Mouse (Mus musculus): ENCODE measurements around the gene Kcnq5. TPM values are rescaled to one million over a fixed set of nuclear protein-coding genes. Genes with fewer than 3 reads are reported as not detected.
A peak's percentile ranks its signal among the peaks of the same experiment; 100 is the strongest.

Kcnq5 gene
- total RNA-seq, 2 experiments from 2014 or later = 2.9 to 4.5 TPM

DNA sequence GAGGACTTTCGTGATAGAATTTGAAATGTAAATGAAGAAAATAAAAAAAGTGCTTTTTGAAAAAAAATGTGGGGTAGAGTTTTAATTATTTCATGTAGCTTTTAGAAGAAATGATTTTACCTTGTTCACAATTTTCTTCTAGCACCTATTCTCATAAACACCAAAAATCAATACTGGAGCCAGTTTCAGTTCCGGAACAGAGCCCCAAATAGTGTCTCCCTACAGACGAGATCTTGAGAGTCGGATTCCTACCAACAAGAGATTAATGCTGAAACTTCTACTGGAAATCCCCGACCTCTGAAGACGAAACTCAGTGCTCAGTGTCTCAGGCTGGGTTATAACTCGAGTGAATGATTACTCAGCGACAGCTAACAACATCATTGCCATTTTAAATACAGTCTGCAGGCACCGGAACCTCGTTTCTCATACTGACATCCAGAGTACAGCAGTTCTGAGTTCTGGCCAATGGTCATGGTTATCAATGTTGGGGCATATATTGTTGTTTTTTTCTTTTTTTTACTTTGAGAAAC, 441.6 kb downstream of the Kcnq5 start:
- intact Hi-C loops (cut with DNase I) = no loop called here
- no peak for DNase-seq

DNA sequence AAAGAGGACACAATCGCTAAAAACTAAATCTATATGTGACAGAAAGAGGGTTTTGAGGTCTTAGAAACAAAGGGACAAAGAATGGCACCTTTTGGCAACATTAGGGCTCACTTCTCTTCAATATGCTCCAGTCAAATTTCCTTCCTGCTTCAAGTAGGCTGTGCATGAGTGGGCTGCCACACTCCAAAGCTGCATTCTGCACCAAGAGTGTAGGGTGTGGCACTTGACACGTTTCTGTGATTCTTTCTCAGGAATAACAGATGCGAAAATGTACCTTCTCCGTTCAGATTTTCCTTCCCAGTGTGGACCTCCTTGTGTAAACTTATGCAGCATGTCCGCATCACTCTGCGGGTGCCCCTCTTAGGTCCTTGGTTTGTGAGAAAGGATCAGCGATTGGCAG, 455.1 kb downstream of the Kcnq5 start:
- intact Hi-C loops (cut with DNase I) = no loop called here
- DNase-seq = no peak

DNA sequence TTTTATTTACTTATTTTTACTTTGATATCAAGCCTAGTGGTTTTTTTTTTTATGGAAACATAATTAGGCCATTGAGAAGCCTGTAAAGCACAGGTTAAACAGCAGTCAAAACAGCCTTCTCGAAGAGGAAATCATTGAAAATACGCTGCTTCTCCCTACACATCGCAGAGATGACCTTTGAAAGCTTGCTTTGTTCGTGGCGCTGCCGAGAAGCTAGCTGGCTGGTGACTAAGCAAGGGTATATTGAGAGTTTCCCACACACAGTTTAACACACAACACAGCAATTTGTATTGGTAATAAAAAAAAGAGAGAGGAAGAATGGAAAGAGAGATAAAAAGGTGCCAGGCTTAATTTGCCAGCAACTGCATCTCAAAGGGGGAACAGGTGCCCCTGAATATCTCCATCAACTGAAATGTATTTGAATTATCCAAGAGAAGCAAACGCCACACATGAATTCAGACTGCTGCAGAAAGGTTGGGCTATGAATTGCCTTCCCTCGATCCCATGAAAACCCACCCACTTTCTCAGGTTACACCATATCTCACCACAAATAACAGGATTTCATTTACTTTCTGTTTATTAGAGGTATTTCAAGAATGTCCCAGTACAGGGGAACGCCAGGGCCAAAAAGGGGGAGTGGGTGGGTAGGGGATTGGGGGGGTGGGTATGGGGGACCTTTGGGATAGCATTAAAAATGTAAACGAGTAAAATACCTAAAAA, 461.8 kb downstream of the Kcnq5 start:
- no peak for DNase-seq
- intact Hi-C loops (cut with DNase I) = no loop called here

DNA sequence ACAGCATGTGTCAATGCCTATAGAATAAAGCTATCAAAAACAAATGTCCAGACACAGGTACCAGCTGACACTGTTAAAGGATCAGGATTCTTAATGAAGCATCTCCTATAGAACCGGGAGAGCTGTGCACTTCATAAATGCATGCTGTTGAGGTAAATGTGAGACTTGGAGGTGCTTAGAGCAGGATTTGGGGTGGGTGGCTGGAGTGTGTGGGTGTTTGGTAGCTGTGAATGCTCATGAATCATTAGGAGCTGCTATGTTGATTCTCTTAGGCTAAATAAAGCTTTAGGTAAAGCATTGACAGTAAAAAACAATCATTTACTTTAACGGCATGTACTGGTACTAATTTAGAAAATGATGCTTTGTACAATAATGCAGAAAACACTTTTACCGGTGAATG, 465.4 kb downstream of the Kcnq5 start:
- no peak for DNase-seq
- intact Hi-C loops (cut with DNase I) = no loop called here

DNA sequence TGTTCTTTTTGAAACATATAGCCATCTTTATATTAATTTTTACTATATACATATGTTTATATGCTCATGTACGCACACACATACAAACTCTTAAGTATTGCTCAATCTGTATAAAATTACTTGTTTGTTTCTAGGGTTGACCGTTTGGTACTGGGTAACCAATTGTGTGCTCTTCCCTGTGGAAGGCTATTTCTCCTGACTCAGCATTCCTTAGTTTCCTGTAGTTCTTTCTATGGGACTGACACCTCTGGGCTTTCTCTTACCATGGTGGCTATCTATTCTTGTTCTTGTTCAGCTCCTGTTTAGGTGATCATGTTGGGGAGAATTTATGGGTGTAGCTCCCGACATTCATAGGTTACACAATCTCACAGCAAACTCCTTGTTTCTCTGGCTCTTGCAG, 473.1 kb downstream of the Kcnq5 start:
- intact Hi-C loops (cut with DNase I) = no loop called here
- DNase-seq = no peak

DNA sequence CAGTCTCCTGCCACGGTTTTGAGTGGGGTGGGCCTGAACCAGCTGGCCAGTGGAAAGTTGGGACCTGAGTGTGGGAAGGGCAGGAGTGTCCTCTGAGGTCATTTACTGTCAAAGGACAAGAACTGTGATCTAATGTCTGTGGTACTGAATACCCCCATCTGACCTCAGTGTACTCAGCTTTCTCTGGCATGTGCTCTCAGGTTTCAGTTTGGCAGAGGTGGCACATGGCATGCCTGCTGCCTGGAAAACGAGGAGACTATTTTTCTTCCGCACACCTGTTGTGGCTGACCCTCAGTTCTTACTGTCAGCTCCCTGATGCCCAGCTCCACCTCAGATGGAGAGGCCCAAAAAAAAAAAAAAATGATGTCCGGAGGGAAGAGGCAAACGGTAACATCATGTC, 475.5 kb downstream of the Kcnq5 start:
- no peak for DNase-seq
- intact Hi-C loops (cut with DNase I) = no loop called here

DNA sequence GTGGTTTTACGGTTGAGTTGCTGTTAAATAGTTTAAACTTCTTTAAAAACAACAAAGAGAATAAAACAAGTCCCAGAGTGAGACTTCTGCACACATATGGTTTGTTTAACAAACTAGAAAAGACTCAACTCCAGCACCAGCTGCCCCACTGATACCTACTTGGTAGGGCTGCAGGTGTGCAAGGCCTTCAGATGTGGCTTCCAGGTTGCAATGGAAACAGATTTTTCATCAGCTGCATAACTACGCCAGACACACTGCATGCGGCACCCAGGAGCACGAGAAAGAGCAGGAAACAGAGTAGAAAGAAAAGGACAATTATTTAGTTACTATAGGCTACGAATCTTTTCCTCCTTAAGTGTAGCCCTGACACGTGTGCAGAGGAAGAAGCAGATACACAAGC, 492.4 kb downstream of the Kcnq5 start:
- DNase-seq = no peak
- intact Hi-C loops (cut with DNase I) = no loop called here

DNA sequence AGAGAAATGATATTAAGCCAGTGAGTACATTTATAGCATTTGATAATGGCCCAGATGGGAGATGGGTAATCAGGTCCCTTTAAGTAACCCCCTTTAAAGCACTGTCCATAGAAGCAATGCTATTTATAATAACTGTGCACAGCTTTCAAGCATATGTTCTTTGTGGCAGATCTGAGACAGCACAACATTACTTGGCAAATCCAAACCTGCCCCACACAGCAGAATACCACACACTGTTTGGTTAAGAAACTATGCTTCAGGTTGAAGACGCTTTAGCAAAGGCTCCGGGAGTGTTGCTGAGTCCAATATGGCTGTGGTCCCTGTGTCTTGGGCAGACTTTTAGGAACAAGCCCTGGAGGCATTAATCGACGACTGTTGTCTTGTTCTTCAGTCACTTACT, 495.3 kb downstream of the Kcnq5 start:
- DNase-seq = no peak
- intact Hi-C loops (cut with DNase I) = no loop called here

DNA sequence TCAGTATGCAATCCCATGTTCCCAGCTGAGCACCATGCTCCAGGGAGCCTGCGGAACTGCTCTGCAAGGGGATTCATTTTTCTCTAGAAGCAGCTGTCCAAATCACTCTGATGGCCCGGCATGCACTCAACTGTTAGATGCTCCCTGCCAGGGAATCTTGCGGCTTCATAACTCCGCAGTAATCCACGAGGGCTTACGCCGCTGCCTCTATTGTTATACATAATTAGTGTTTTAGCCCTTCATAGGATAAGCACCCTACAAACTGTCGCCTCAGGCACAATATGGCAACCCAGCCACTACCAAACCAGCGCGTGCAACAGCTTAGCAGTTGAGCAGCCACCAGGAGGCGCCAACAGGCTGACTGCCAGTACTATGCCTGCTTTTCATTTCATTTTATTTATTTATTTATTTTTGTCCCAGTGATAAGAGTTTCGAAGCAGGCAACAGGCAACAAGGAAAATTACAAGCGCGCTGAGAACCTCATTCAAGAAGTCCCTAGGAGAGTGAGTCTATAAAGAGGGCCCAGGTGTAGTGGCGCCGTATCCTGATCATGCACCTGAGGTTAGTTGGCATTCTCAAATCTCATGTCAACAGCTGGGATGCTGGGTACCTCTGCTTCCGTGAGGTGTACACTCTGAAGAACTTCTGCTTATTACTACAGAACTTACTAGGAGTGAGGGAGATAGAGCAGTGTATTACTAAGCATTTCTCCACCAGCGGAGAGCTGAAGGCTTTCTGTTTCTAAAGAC, 500.6 kb downstream of the Kcnq5 start:
- intact Hi-C loops (cut with DNase I) = loop anchor here (2.0 to 5.0 kb wide), 2 partner anchors 501 to 808 kb away; partner anchors contain the start of gene Kcnq5
- DNase-seq = peak; percentile 54 to 74

DNA sequence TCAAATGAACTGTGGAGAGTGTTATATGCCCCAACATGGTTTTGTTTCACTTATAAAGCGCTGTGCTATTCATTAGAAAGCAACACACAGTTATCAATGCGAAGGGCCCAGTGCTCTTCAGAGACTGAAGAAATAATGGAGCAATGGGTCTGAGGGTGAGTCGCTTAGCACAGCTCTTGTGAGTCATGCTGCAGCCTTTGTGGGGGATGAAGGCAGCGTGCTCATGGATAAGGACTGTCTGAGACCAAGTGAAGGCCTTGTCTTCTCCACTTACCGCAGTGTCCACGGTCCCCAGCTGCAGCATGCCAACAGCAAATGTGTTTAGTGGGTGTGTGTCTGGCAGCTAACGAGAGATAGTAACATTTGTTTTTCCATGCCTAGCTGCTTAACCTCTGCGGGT, 503.2 kb downstream of the Kcnq5 start:
- DNase-seq = no peak
- intact Hi-C loops (cut with DNase I) = no loop called here

DNA sequence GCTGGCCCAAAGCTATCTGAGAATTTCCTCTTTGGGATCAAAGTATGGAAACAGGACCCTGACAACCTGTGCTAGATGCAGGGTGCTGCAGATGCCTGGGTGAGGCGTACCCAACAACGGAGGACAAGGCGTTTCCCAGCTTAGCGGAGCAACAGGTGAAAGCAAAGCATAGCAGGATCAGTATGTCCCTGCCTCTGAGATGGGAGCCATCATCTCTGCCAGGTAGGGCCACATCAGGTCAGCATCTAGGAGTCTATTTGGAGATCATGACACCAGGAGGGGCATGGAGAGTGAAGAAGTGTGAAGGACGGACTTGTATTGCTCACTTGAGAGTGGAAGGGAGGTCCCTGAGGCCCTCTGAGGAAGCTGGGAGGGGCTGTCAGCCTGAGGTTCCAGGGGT, 505.8 kb downstream of the Kcnq5 start:
- intact Hi-C loops (cut with DNase I) = no loop called here
- no peak for DNase-seq

DNA sequence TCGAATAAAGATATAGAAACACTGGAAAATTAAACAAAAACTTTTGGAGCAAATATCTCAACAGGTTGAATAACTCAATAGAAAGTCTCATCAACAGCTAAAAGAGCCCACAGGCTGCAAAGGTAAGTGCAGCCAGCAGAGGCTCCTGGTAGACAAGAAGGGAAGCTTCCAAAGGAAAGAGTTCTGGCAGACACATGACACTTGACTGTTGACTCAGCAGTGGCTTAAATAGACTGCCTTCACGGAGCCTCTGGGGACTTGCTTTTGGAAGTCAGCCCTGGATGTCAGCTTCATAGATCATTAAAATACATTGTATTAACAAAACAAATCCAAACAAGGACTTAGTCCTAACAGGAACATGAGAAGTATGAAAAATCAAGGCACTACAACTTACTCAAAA, 513.5 kb downstream of the Kcnq5 start:
- intact Hi-C loops (cut with DNase I) = no loop called here
- DNase-seq = peak; percentile 23 to 37

DNA sequence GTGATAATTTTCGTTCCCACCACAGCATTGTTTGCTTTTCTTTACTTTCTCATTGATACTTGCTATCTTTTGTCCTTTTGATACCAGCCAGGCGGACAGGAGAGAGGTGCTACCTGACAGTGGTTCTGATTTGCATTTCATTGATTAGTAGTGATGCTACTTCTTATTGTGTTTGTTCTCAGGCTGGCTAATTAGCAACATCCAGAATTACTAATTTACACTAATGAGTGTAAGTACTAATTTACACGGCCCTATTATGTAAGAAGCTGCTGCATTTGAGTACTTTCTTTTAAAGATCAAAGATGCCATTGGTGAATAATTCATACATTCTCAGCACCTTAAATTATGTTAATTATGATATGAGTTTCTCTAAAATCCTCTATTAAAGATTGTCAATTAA, 525.0 kb downstream of the Kcnq5 start:
- intact Hi-C loops (cut with DNase I) = no loop called here
- no peak for DNase-seq

DNA sequence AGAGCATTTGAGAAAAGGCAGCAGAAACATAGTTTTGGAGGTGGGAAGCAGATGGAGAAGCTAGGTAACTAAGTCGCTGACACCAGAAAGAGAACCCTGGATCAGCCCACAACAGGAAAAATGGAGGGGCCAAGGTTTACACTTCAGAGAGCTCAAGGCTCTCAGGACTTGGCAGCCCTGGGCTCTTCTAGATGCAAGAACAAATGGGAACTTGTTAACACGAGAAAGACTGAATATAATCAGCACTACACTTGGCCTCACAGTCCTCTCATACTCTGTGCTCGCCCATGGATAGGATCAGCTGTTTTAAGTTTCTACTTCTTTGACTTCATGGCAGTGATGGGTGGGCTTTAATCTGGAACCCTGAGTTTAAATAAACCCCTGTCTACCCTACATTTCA, 526.9 kb downstream of the Kcnq5 start:
- DNase-seq = no peak
- intact Hi-C loops (cut with DNase I) = no loop called here

DNA sequence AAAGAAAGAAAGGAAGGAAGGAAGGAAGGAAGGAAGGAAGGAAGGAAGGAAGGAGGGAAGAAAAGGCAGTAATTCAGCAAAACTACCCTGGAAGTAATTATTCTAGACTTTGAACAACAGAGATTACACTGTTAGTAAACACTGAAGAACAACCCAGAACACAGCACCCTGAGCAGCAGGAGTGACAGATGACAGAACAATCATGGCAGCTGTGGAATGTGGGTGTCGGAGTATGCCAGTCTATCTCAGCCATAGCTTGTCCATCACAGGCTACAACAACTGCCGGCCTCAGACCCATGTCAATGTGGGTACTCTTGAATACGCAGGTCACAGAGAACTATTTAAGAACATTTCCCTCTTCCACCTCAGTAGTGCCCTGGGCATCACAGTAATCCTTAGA, 530.1 kb downstream of the Kcnq5 start:
- no peak for DNase-seq
- intact Hi-C loops (cut with DNase I) = no loop called here

DNA sequence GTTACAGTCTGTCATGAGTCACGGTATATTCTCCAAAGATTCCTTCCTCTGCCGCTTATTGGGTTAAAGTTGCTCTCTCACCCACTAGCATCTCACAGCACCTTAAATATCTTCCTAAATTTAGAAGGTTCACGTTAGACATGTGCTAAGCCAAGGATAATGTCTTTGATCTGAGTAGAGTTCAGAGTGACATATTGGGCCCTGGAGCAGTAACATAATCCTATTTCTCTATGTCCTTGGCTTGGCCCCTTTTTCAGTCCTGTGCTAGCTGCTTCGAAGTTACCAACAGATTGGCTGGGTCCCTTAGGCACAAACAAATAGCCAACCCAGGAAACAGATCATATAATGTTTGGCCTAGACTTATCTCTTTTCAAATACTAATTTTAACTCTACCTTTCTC, 533.7 kb downstream of the Kcnq5 start:
- intact Hi-C loops (cut with DNase I) = no loop called here
- no peak for DNase-seq

DNA sequence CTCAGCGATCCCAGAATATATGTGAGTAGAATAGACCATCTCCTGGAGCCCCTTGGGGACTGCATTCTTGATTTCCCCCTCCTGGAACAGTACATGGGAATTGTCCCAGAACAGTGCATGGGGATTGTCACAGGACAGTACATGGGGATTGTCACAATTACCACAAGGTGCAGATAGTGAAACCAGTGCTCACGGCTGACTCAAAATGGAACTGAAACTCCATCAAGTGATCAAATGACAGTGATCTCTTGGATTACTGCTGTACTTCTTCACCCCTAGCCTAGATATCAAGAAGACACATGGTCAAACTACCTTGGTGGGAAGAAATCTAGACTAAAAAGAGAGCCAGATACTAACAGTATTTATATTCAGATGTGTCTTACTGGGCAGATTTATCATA, 536.1 kb downstream of the Kcnq5 start:
- DNase-seq = no peak
- intact Hi-C loops (cut with DNase I) = no loop called here

DNA sequence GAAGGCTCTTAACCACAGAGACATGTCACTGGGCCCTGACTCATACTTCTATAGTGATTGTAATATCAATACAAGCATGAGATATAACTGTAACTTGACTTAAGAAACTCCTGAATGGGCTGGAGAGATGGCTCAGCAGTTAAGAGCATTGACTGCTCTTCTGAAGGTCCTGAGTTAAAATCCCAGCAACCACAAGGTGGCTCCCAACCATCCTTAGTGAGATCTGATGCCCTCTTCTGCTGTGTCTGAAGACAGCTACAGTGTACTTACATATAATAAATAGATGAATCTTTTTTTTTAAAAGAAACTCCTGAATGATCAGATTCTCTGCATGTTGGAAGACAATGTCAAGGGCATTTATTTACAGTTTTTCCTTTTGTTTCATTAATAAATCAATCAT, 542.4 kb downstream of the Kcnq5 start:
- intact Hi-C loops (cut with DNase I) = no loop called here
- DNase-seq = peak in 1 of 2 experiments; percentile 19

DNA sequence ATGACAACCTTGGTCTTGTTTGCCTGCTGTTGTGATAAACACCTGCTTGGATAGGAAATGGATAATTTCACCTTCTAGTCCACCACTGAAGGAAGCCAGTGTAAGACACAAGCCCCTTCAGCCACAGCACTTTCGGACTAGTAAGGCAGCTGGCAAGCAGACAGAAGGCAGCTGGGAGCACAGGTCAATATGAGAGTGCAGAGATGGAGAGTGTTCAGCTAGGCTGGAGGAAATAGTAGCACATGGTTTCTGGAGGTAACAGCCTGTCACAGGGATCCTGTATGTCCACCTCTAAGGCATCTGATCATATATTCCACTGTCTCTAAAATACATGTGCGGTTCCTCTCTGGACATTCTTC, 549.6 kb downstream of the Kcnq5 start:
- intact Hi-C loops (cut with DNase I) = loop anchor here (5.0 kb wide), 1 partner anchor 555 kb away; no protein-coding TSS in a partner anchor
- no peak for DNase-seq

DNA sequence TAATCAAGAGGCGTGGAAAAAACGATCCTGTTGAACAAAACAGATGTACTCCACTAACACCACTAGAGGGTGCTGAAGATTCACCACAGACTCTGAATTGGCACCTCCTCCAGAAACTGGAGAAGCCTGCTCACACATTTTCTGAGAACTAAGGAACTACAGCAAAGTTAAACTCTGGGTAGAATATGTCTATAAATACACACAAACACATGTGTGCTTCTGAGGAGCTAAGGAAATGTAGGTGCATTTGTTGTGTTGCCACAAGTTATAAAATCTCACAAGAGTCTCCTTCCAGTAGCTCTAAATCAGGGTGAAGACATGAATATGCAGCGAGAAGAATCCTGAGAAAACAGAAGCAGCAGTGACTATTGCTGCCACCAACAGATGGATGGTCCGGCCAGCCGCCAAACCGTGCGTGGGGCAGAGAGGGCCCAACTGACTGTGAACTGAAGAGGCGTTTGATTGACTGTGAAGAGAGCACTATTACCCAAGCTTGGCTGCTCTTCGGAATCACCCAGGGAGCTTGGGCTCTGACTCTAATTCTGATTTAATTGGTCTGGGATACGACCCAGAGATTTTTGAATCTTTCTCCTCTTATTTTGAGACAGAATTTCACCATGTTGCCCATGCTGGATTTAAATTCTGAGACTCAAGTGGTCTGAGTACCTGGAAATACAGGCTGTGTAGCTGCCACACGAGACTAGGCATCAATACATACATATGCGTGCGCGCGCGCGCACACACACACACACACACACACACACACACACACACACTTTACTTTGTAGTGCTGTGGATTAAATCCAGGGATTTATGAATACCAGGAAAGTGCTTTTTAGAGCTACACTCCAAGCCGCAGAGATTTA, 550.2 kb downstream of the Kcnq5 start:
- peak; percentile 20 to 62 for DNase-seq
- intact Hi-C loops (cut with DNase I) = loop anchor here (2.0 to 5.0 kb wide), 2 partner anchors 556 to 857 kb away; no protein-coding TSS in a partner anchor

DNA sequence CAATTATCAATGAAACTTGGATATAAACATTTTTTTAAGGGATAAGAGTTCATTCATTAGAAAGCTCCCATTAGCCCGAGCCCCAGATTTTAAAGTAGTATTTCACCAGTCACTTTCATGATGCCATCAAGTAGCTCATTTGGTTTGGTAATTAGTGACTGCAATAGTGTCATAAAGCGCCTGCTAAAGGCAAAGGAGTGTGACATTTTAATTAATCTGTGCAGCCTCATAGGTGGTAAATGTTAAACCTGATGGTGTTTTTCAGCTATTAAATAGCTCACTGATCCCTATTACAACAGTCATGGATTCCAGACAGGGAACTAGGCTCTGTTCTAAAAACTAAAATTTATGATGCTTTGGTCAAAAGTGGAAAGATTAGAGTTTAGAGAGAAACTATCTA, 554.5 kb downstream of the Kcnq5 start:
- intact Hi-C loops (cut with DNase I) = no loop called here
- no peak for DNase-seq
